Mouse (Mus musculus) c-Kit-positive CD71-positive TER-119-negative erythroid progenitor cells, embryonic 14.5 days (primary cell): ENCODE measurements at regions not wholly inside any gene's neighbourhood (a gene's known extent, or its start where the extent isn't known, plus 50 kb on each side); places are given as distances from the start of the nearest gene placed in this dataset.

Source experiments
- DNase-seq: peaks from one replicate; pipeline ENCODE4 v3.0.0-alpha.2; 2013; ENCODE audit warnings: low read depth

- no peak for DNase-seq
Measured at GRCm38 (mm10) chr3:58311104-58311685, 103.3 kb upstream of the Tsc22d2 start.

GRCm38 (mm10) chr3:58312623-58313022 is 101.9 kb upstream of the Tsc22d2 start:
- no peak for DNase-seq

- DNase-seq: no peak
Measured at GRCm38 (mm10) chr3:58315236-58315635, 99.3 kb upstream of the Tsc22d2 start.

GRCm38 (mm10) chr3:58317240-58317639 is 97.3 kb upstream of the Tsc22d2 start:
- no peak for DNase-seq

GRCm38 (mm10) chr3:58318756-58319155 is 95.8 kb upstream of the Tsc22d2 start:
- DNase-seq: no peak

GRCm38 (mm10) chr3:58319463-58319862 is 95.1 kb upstream of the Tsc22d2 start:
- DNase-seq: no peak

- no peak for DNase-seq
Measured at GRCm38 (mm10) chr3:58320812-58321211, 93.7 kb upstream of the Tsc22d2 start.

- no peak for DNase-seq
Measured at GRCm38 (mm10) chr3:58322322-58322721, 92.2 kb upstream of the Tsc22d2 start.

- DNase-seq: no peak
Measured at GRCm38 (mm10) chr3:58327721-58328120, 86.8 kb upstream of the Tsc22d2 start.

- DNase-seq: no peak
Measured at GRCm38 (mm10) chr3:58330186-58330585, 84.3 kb upstream of the Tsc22d2 start.

- DNase-seq: no peak
Measured at GRCm38 (mm10) chr3:58333997-58334396, 80.5 kb upstream of the Tsc22d2 start.

GRCm38 (mm10) chr3:58335277-58335676 is 79.2 kb upstream of the Tsc22d2 start:
- DNase-seq: no peak

GRCm38 (mm10) chr3:58336135-58336534 is 78.4 kb upstream of the Tsc22d2 start:
- no peak for DNase-seq

GRCm38 (mm10) chr3:58336590-58336989 is 77.9 kb upstream of the Tsc22d2 start:
- no peak for DNase-seq

GRCm38 (mm10) chr3:58338976-58339375 is 75.5 kb upstream of the Tsc22d2 start:
- DNase-seq: no peak

- DNase-seq: no peak
Measured at GRCm38 (mm10) chr3:58342096-58342495, 72.4 kb upstream of the Tsc22d2 start.

- DNase-seq: no peak
Measured at GRCm38 (mm10) chr3:58362563-58362962, 52.0 kb upstream of the Tsc22d2 start.

- no peak for DNase-seq
Measured at GRCm38 (mm10) chr3:58364526-58364925, 50.0 kb upstream of the Tsc22d2 start.
